Mouse (Mus musculus): ENCODE results near the gene Med9. TPM values are rescaled to one million over a fixed set of nuclear protein-coding genes. Genes with fewer than 3 reads are reported as not detected.

Gene Med9
- polyA plus RNA-seq, 1 experiment from 2014 or later = 51.8 TPM

GRCm38 (mm10) chr11:59959453-59959852, 11.4 kb downstream of the Med9 start:
- peaks cover 70% of the 10 kb centered on the region for H3K4me1 ChIP-seq
- peaks cover 11% of the 10 kb centered on the region for H3K27me3 ChIP-seq (ENCODE audit: insufficient read depth, poor library complexity, severe bottlenecking)
- no peaks in the 10 kb centered on the region for H3K9me3 ChIP-seq
- H3K4me3 ChIP-seq = no peak overlapping the region
- WGBS = 59% methylated on average over 4 of the region's 4 CpGs
- H3K27ac ChIP-seq = peak overlapping the region; percentile 88
- peaks cover 34% of the 10 kb centered on the region for H3K36me3 ChIP-seq
- DNase-seq (ENCODE audit: low spot score) = no peak

- no peaks in the 10 kb centered on the region for H3K9me3 ChIP-seq
- peak overlapping the region; percentile 15; the same call in 1 of the 2 replicates for H3K4me3 ChIP-seq
- peaks cover 25% of the 10 kb centered on the region for H3K36me3 ChIP-seq
- WGBS = 58% methylated on average over 20 of the region's 20 CpGs
- peak overlapping the region; percentile 88 for H3K27ac ChIP-seq
- H3K4me1 ChIP-seq = peaks cover 81% of the 10 kb centered on the region
- peaks cover 11% of the 10 kb centered on the region for H3K27me3 ChIP-seq (ENCODE audit: insufficient read depth, poor library complexity, severe bottlenecking)
- no peak for DNase-seq (ENCODE audit: low spot score)
Observed at GRCm38 (mm10) chr11:59960476-59961337, 12.7 kb downstream of the Med9 start.

- 0 out of 2 replicates have a peak overlapping the region, but pooled peaks have one; percentile 6 for H3K4me3 ChIP-seq
- 60% methylated on average over 9 of the region's 9 CpGs for WGBS
- no peak for DNase-seq (ENCODE audit: low spot score)
- H3K9me3 ChIP-seq = no peaks in the 10 kb centered on the region
- peaks cover 11% of the 10 kb centered on the region for H3K27me3 ChIP-seq (ENCODE audit: insufficient read depth, poor library complexity, severe bottlenecking)
- peaks cover 21% of the 10 kb centered on the region for H3K36me3 ChIP-seq
- peaks cover 88% of the 10 kb centered on the region for H3K4me1 ChIP-seq
- H3K27ac ChIP-seq = peak overlapping the region; percentile 88
Observed at GRCm38 (mm10) chr11:59961338-59961875, 13.4 kb downstream of the Med9 start.

GRCm38 (mm10) chr11:59962590-59962989, 14.6 kb downstream of the Med9 start:
- Histone ChIP-seq H3K9me3 (no peaks in the 10 kb centered on the region), H3K36me3 (peaks cover 21% of the 10 kb centered on the region), H3K27me3 (ENCODE audit: insufficient read depth, poor library complexity, severe bottlenecking) (peaks cover 11% of the 10 kb centered on the region), H3K4me3 (no peak overlapping the region; the same call in 1 of the 2 replicates), H3K27ac (peak overlapping the region; percentile 26; the same call in 1 of the 2 replicates), H3K4me1 (peaks cover 83% of the 10 kb centered on the region)
- WGBS = 62% methylated on average over 3 of the region's 3 CpGs
- DNase-seq (ENCODE audit: low spot score) = no peak

GRCm38 (mm10) chr11:59963364-59964162, 15.6 kb downstream of the Med9 start:
- Histone ChIP-seq H3K4me3 (peak overlapping the region; percentile 70), H3K27ac (peak overlapping the region; percentile 88), H3K27me3 (ENCODE audit: insufficient read depth, poor library complexity, severe bottlenecking) (peaks cover 11% of the 10 kb centered on the region), H3K36me3 (peaks cover 21% of the 10 kb centered on the region), H3K4me1 (peaks cover 78% of the 10 kb centered on the region), H3K9me3 (no peaks in the 10 kb centered on the region)
- no peak for DNase-seq (ENCODE audit: low spot score)
- WGBS = 5% methylated on average over 34 of the region's 34 CpGs

GRCm38 (mm10) chr11:59964163-59964758, 16.3 kb downstream of the Med9 start:
- H3K4me1 ChIP-seq = peaks cover 71% of the 10 kb centered on the region
- peak overlapping the region; percentile 88 for H3K27ac ChIP-seq
- WGBS = 3% methylated on average over 33 of the region's 33 CpGs
- peaks cover 21% of the 10 kb centered on the region for H3K36me3 ChIP-seq
- no peaks in the 10 kb centered on the region for H3K9me3 ChIP-seq
- peak overlapping the region; percentile 70 for H3K4me3 ChIP-seq
- H3K27me3 ChIP-seq (ENCODE audit: insufficient read depth, poor library complexity, severe bottlenecking) = peaks cover 11% of the 10 kb centered on the region
- DNase-seq (ENCODE audit: low spot score) = no peak

GRCm38 (mm10) chr11:59964818-59965217, 16.8 kb downstream of the Med9 start, which contains the start of gene Rasd1:
Rasd1 (minus strand) TSS chr11:59964944.
- H3K27ac ChIP-seq = peak within 1 kb of the TSS; percentile 88
- no peaks in the 10 kb centered on the region for H3K9me3 ChIP-seq
- H3K27me3 ChIP-seq (ENCODE audit: insufficient read depth, poor library complexity, severe bottlenecking) = peaks cover 11% of the 10 kb centered on the region
- WGBS = under 1% methylated on average over 28 of the region's 28 CpGs
- peak; percentile 95 for DNase-seq (ENCODE audit: low spot score)
- peaks cover 21% of the 10 kb centered on the region for H3K36me3 ChIP-seq
- peaks cover 65% of the 10 kb centered on the region for H3K4me1 ChIP-seq
- peak within 1 kb of the TSS; percentile 70 for H3K4me3 ChIP-seq

- 30% methylated on average over 25 of the region's 25 CpGs for WGBS
- peak overlapping the region; percentile 70 for H3K4me3 ChIP-seq
- H3K27ac ChIP-seq = peak overlapping the region; percentile 88
- peak; percentile 94 for DNase-seq (ENCODE audit: low spot score)
- H3K9me3 ChIP-seq = no peaks in the 10 kb centered on the region
- H3K4me1 ChIP-seq = peaks cover 64% of the 10 kb centered on the region
- peaks cover 11% of the 10 kb centered on the region for H3K27me3 ChIP-seq (ENCODE audit: insufficient read depth, poor library complexity, severe bottlenecking)
- peaks cover 20% of the 10 kb centered on the region for H3K36me3 ChIP-seq
Observed at GRCm38 (mm10) chr11:59965227-59966101, 17.5 kb downstream of the Med9 start.

- Histone ChIP-seq H3K9me3 (no peaks in the 10 kb centered on the region), H3K36me3 (peaks cover 14% of the 10 kb centered on the region), H3K4me1 (peaks cover 64% of the 10 kb centered on the region), H3K27me3 (ENCODE audit: insufficient read depth, poor library complexity, severe bottlenecking) (peaks cover 11% of the 10 kb centered on the region), H3K27ac (peak overlapping the region; percentile 45), H3K4me3 (no peak overlapping the region)
- no peak for DNase-seq (ENCODE audit: low spot score)
- WGBS = 66% methylated on average over 4 of the region's 4 CpGs
Observed at GRCm38 (mm10) chr11:59966102-59966483, 18.1 kb downstream of the Med9 start.

GRCm38 (mm10) chr11:59967765-59968164, 19.8 kb downstream of the Med9 start:
- H3K9me3 ChIP-seq = no peaks in the 10 kb centered on the region
- no peak overlapping the region for H3K27ac ChIP-seq
- no peaks in the 10 kb centered on the region for H3K36me3 ChIP-seq
- 90% methylated on average over 1 of the region's 1 CpGs for WGBS
- peaks cover 64% of the 10 kb centered on the region for H3K4me1 ChIP-seq
- no peak for DNase-seq (ENCODE audit: low spot score)
- H3K4me3 ChIP-seq = no peak overlapping the region
- H3K27me3 ChIP-seq (ENCODE audit: insufficient read depth, poor library complexity, severe bottlenecking) = peaks cover 8% of the 10 kb centered on the region

- peaks cover 62% of the 10 kb centered on the region for H3K4me1 ChIP-seq
- WGBS = 72% methylated on average over 5 of the region's 5 CpGs
- H3K4me3 ChIP-seq = no peak overlapping the region
- H3K27ac ChIP-seq = peak overlapping the region; percentile 80
- DNase-seq (ENCODE audit: low spot score) = no peak
- H3K36me3 ChIP-seq = no peaks in the 10 kb centered on the region
- no peaks in the 10 kb centered on the region; the same call in none of the 2 replicates for H3K27me3 ChIP-seq (ENCODE audit: insufficient read depth, poor library complexity, severe bottlenecking)
- no peaks in the 10 kb centered on the region for H3K9me3 ChIP-seq
Observed at GRCm38 (mm10) chr11:59970780-59971179, 22.8 kb downstream of the Med9 start.

All from heart, embryonic 10.5 days (tissue).